Mouse (Mus musculus): Measurements from ENCODE around the gene Bub1. TPM values are rescaled to one million over a fixed set of nuclear protein-coding genes. Genes with fewer than 3 reads are reported as not detected.

The Bub1 gene
- polyA plus RNA-seq, 1 experiment = 0.15 TPM

- no peak for TF ChIP-seq CTCF (IDR thresholded peaks at IDR 0.05; ENCODE audit: borderline replicate concordance, insufficient read depth, low read depth, low read length)
- TF ChIP-seq POLR2A (IDR thresholded peaks at IDR 0.05; ENCODE audit: borderline replicate concordance, insufficient read depth, low read length) = no peak
- H3K4me3 ChIP-seq (replicated peaks; ENCODE audit: insufficient read depth, low read depth, low read length) = no peak overlapping the region
- H3K27me3 ChIP-seq (ENCODE audit: control insufficient read depth, insufficient read depth, low read length) = no peaks in the 10 kb centered on the region
- WGBS = 43% methylated on average over 1 of the region's 1 CpGs
- H3K27ac ChIP-seq (ENCODE audit: insufficient read depth, low read length) = no peak overlapping the region
- H3K4me1 ChIP-seq (ENCODE audit: control insufficient read depth, insufficient read depth, low read length) = no peaks in the 10 kb centered on the region
- no peak for DNase-seq
These were observed 57.1 kb downstream of the Bub1 start for GRCm38 (mm10) chr2:127774578-127774941.

- TF ChIP-seq POLR2A (IDR thresholded peaks at IDR 0.05; ENCODE audit: borderline replicate concordance, insufficient read depth, low read length) (no peak), CTCF (IDR thresholded peaks at IDR 0.05; ENCODE audit: borderline replicate concordance, insufficient read depth, low read depth, low read length) (no peak)
- 48% methylated on average over 15 of the region's 15 CpGs for WGBS
- Histone ChIP-seq H3K27me3 (ENCODE audit: control insufficient read depth, insufficient read depth, low read length) (no peaks in the 10 kb centered on the region), H3K4me3 (replicated peaks; ENCODE audit: insufficient read depth, low read depth, low read length) (no peak overlapping the region), H3K27ac (ENCODE audit: insufficient read depth, low read length) (no peak overlapping the region), H3K4me1 (ENCODE audit: control insufficient read depth, insufficient read depth, low read length) (no peaks in the 10 kb centered on the region)
- no peak for DNase-seq
These were observed 57.6 kb downstream of the Bub1 start for GRCm38 (mm10) chr2:127773938-127774577.

- H3K4me3 ChIP-seq (replicated peaks; ENCODE audit: insufficient read depth, low read depth, low read length) = no peak overlapping the region
- TF ChIP-seq POLR2A (IDR thresholded peaks at IDR 0.05; ENCODE audit: borderline replicate concordance, insufficient read depth, low read length) = no peak
- no peak for TF ChIP-seq CTCF (IDR thresholded peaks at IDR 0.05; ENCODE audit: borderline replicate concordance, insufficient read depth, low read depth, low read length)
- peaks cover 15% of the 10 kb centered on the region for H3K4me1 ChIP-seq (ENCODE audit: control insufficient read depth, insufficient read depth, low read length)
- H3K27ac ChIP-seq (ENCODE audit: insufficient read depth, low read length) = no peak overlapping the region
- 86% methylated on average over 5 of the region's 5 CpGs for WGBS
- H3K27me3 ChIP-seq (ENCODE audit: control insufficient read depth, insufficient read depth, low read length) = no peaks in the 10 kb centered on the region
- no peak for DNase-seq
These were observed 70.1 kb downstream of the Bub1 start for GRCm38 (mm10) chr2:127761587-127761986.

- Histone ChIP-seq H3K4me1 (ENCODE audit: control insufficient read depth, insufficient read depth, low read length) (peaks cover 26% of the 10 kb centered on the region), H3K27me3 (ENCODE audit: control insufficient read depth, insufficient read depth, low read length) (no peaks in the 10 kb centered on the region), H3K4me3 (replicated peaks; ENCODE audit: insufficient read depth, low read depth, low read length) (no peak overlapping the region), H3K27ac (ENCODE audit: insufficient read depth, low read length) (no peak overlapping the region)
- WGBS = 89% methylated on average over 10 of the region's 10 CpGs
- DNase-seq = no peak
- TF ChIP-seq POLR2A (IDR thresholded peaks at IDR 0.05; ENCODE audit: borderline replicate concordance, insufficient read depth, low read length) (no peak), CTCF (IDR thresholded peaks at IDR 0.05; ENCODE audit: borderline replicate concordance, insufficient read depth, low read depth, low read length) (no peak)
These were observed 71.2 kb downstream of the Bub1 start for GRCm38 (mm10) chr2:127760429-127761000.

GRCm38 (mm10) chr2:127760014-127760413, 71.7 kb downstream of the Bub1 start:
- Histone ChIP-seq H3K27me3 (ENCODE audit: control insufficient read depth, insufficient read depth, low read length) (no peaks in the 10 kb centered on the region), H3K4me1 (ENCODE audit: control insufficient read depth, insufficient read depth, low read length) (peaks cover 28% of the 10 kb centered on the region), H3K4me3 (replicated peaks; ENCODE audit: insufficient read depth, low read depth, low read length) (no peak overlapping the region), H3K27ac (ENCODE audit: insufficient read depth, low read length) (no peak overlapping the region)
- TF ChIP-seq CTCF (IDR thresholded peaks at IDR 0.05; ENCODE audit: borderline replicate concordance, insufficient read depth, low read depth, low read length) (no peak), POLR2A (IDR thresholded peaks at IDR 0.05; ENCODE audit: borderline replicate concordance, insufficient read depth, low read length) (no peak)
- DNase-seq = no peak
- WGBS = 93% methylated on average over 6 of the region's 6 CpGs

GRCm38 (mm10) chr2:127759157-127759880, 72.3 kb downstream of the Bub1 start:
- TF ChIP-seq POLR2A (IDR thresholded peaks at IDR 0.05; ENCODE audit: borderline replicate concordance, insufficient read depth, low read length) (no peak), CTCF (IDR thresholded peaks at IDR 0.05; ENCODE audit: borderline replicate concordance, insufficient read depth, low read depth, low read length) (peak; percentile 34; the same call in 1 of the 2 replicates)
- Histone ChIP-seq H3K4me1 (ENCODE audit: control insufficient read depth, insufficient read depth, low read length) (peaks cover 31% of the 10 kb centered on the region), H3K27me3 (ENCODE audit: control insufficient read depth, insufficient read depth, low read length) (no peaks in the 10 kb centered on the region), H3K4me3 (replicated peaks; ENCODE audit: insufficient read depth, low read depth, low read length) (no peak overlapping the region), H3K27ac (ENCODE audit: insufficient read depth, low read length) (no peak overlapping the region)
- DNase-seq = peak; percentile 36 to 37
- 60% methylated on average over 5 of the region's 5 CpGs for WGBS

GRCm38 (mm10) chr2:127757171-127757570, 74.5 kb downstream of the Bub1 start:
- Histone ChIP-seq H3K4me1 (ENCODE audit: control insufficient read depth, insufficient read depth, low read length) (peaks cover 33% of the 10 kb centered on the region), H3K27me3 (ENCODE audit: control insufficient read depth, insufficient read depth, low read length) (no peaks in the 10 kb centered on the region), H3K27ac (ENCODE audit: insufficient read depth, low read length) (peak overlapping the region; percentile 84), H3K4me3 (replicated peaks; ENCODE audit: insufficient read depth, low read depth, low read length) (no peak overlapping the region)
- no peak for TF ChIP-seq CTCF (IDR thresholded peaks at IDR 0.05; ENCODE audit: borderline replicate concordance, insufficient read depth, low read depth, low read length)
- TF ChIP-seq POLR2A (IDR thresholded peaks at IDR 0.05; ENCODE audit: borderline replicate concordance, insufficient read depth, low read length) = no peak; the same call in 1 of the 2 replicates
- peak; percentile 86 to 94 for DNase-seq
- WGBS = 5% methylated on average over 8 of the region's 8 CpGs
